Mouse (Mus musculus): ENCODE measurements around the gene Hspa12b. TPM values are rescaled to one million over a fixed set of nuclear protein-coding genes. Genes with fewer than 3 reads are reported as not detected.
"Not testable (repeated sequence)": the region's sequence is repeated elsewhere in the genome, so short reads cannot be mapped to it uniquely, and the experiment has no call there.

The Hspa12b gene
- 1 to 10 TPM; 6.5 to 8.6 TPM for total RNA-seq (2021)

- no peak for DNase-seq (ENCODE audit: extremely low spot score in 1 of 2, low spot score in 1 of 2)
Measured at GRCm38 (mm10) chr2:131127161-131127730, at the start of gene Hspa12b. Gene Hspa12b (plus strand): TSS chr2:131127280.

- no peak for DNase-seq (ENCODE audit: extremely low spot score in 1 of 2, low spot score in 1 of 2)
Measured at GRCm38 (mm10) chr2:131080507-131080906, 46.6 kb upstream of the Hspa12b start.

- DNase-seq (ENCODE audit: extremely low spot score in 1 of 2, low spot score in 1 of 2) = no peak
Measured at GRCm38 (mm10) chr2:131084206-131084605, 42.9 kb upstream of the Hspa12b start.

- DNase-seq (ENCODE audit: extremely low spot score in 1 of 2, low spot score in 1 of 2) = no peak
Measured at GRCm38 (mm10) chr2:131086667-131087390, 40.3 kb upstream of the Hspa12b start, which contains the start of gene Siglec1. Gene Siglec1 (minus strand): TSS chr2:131086765.

- DNase-seq (ENCODE audit: extremely low spot score in 1 of 2, low spot score in 1 of 2) = no peak
Measured at GRCm38 (mm10) chr2:131088581-131088980, 38.5 kb upstream of the Hspa12b start.

- no peak for DNase-seq (ENCODE audit: extremely low spot score in 1 of 2, low spot score in 1 of 2)
Measured at GRCm38 (mm10) chr2:131089634-131090033, 37.4 kb upstream of the Hspa12b start.

GRCm38 (mm10) chr2:131090852-131091251 lies 36.2 kb upstream of the Hspa12b start:
- DNase-seq (ENCODE audit: extremely low spot score in 1 of 2, low spot score in 1 of 2) = no peak

GRCm38 (mm10) chr2:131093577-131093976 lies 33.5 kb upstream of the Hspa12b start:
- DNase-seq (ENCODE audit: extremely low spot score in 1 of 2, low spot score in 1 of 2) = no peak

- DNase-seq (ENCODE audit: extremely low spot score in 1 of 2, low spot score in 1 of 2) = peak; percentile 72 to 79
Measured at GRCm38 (mm10) chr2:131094823-131095222, 32.3 kb upstream of the Hspa12b start.

GRCm38 (mm10) chr2:131096101-131096795 lies 30.8 kb upstream of the Hspa12b start:
- no peak for DNase-seq (ENCODE audit: extremely low spot score in 1 of 2, low spot score in 1 of 2)

- no peak for DNase-seq (ENCODE audit: extremely low spot score in 1 of 2, low spot score in 1 of 2)
Measured at GRCm38 (mm10) chr2:131097087-131097486, 30.0 kb upstream of the Hspa12b start.

GRCm38 (mm10) chr2:131101530-131101929 lies 25.6 kb upstream of the Hspa12b start:
- no peak for DNase-seq (ENCODE audit: extremely low spot score in 1 of 2, low spot score in 1 of 2)

GRCm38 (mm10) chr2:131104021-131104420 lies 23.1 kb upstream of the Hspa12b start:
- DNase-seq (ENCODE audit: extremely low spot score in 1 of 2, low spot score in 1 of 2) = no peak

GRCm38 (mm10) chr2:131105061-131105460 lies 22.0 kb upstream of the Hspa12b start:
- not testable (repeated sequence) for DNase-seq (ENCODE audit: extremely low spot score in 1 of 2, low spot score in 1 of 2)

- no peak for DNase-seq (ENCODE audit: extremely low spot score in 1 of 2, low spot score in 1 of 2)
Measured at GRCm38 (mm10) chr2:131105989-131106388, 21.1 kb upstream of the Hspa12b start.

- DNase-seq (ENCODE audit: extremely low spot score in 1 of 2, low spot score in 1 of 2) = no peak
Measured at GRCm38 (mm10) chr2:131118968-131119574, 8.0 kb upstream of the Hspa12b start.

GRCm38 (mm10) chr2:131124166-131124565 lies 2.9 kb upstream of the Hspa12b start:
- no peak for DNase-seq (ENCODE audit: extremely low spot score in 1 of 2, low spot score in 1 of 2)

- no peak for DNase-seq (ENCODE audit: extremely low spot score in 1 of 2, low spot score in 1 of 2)
Measured at GRCm38 (mm10) chr2:131125157-131125963, 1.7 kb upstream of the Hspa12b start.

GRCm38 (mm10) chr2:131125964-131126815 lies 890 bp upstream of the Hspa12b start:
- no peak for DNase-seq (ENCODE audit: extremely low spot score in 1 of 2, low spot score in 1 of 2)
